Mouse (Mus musculus) gastrocnemius, postnatal 14 days (tissue): ENCODE data around the gene Jup. TPM values are rescaled to one million over a fixed set of nuclear protein-coding genes. Genes with fewer than 3 reads are reported as not detected.

Source experiments
- DNase-seq: peaks from one replicate; pipeline ENCODE4 v3.0.0; 2021; ENCODE audit warnings: mixed read lengths
- intact Hi-C: fragments of 180-260 bp; cut with DNase I; formaldehyde crosslinking; loops from one replicate; pipeline ENCODE4 v1.15.1; 2025; ENCODE audit warnings: low total_unique reads
- total RNA-seq, 2 experiments: library from RNA; stranded (reverse); gene quantifications; 2 replicates each; pipeline ENCODE4 v1.2.3; 2021

The Jup gene
- total RNA-seq, 2 experiments from 2014 or later: 88.5 to 89.4 TPM

DNA sequence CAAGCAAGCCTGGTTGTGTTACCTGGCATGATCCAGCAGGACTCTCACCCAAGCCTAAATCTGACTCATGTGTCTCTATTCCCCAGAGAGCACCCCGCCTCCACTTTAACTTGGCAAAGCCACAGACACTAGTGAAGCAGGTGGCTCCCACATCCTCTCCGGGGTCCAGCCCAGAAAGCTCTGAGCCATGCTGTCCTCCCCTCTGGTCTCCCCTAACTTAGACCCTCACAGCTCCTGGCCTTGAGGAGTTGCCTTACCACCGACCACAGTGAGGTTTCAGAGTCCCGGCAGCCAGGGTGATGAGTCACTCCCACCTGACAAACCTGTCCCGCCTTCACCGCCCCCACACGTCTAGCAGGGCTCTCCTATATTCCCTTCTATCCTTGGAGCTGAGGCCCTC lies 3.8 kb downstream of the Jup start:
- peak; percentile 42 for DNase-seq
- intact Hi-C loops: no loop called here

GRCm38 (mm10) chr11:100392958-100393357 lies 4.6 kb downstream of the Jup start:
- no peak for DNase-seq
- intact Hi-C loops: no loop called here

DNA sequence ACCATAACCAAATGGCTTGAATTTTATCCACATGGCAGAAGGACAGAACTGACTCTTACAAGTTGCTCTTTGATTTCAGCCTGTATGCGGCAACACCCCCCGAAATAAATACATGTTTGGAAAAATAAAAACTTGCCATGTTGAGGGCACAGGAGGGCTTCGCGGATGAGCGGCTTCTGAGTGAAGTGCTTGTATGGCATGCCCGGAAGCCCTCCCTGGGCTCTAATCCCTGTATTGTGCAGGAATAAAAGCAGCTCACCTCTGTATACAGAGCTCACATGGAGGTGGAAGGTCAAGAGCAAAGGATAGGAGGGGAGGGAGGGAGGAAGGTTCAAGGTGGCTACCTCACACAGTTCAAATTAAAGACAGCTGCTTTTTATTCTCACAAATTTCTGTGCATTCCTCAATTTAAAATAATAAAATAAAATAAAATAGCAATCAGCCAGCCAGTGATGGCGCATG lies 5.6 kb downstream of the Jup start:
- DNase-seq: no peak
- intact Hi-C loops: no loop called here

GRCm38 (mm10) chr11:100391081-100391883 lies 6.3 kb downstream of the Jup start:
- intact Hi-C loops: no loop called here
- DNase-seq: peak; percentile 86

DNA sequence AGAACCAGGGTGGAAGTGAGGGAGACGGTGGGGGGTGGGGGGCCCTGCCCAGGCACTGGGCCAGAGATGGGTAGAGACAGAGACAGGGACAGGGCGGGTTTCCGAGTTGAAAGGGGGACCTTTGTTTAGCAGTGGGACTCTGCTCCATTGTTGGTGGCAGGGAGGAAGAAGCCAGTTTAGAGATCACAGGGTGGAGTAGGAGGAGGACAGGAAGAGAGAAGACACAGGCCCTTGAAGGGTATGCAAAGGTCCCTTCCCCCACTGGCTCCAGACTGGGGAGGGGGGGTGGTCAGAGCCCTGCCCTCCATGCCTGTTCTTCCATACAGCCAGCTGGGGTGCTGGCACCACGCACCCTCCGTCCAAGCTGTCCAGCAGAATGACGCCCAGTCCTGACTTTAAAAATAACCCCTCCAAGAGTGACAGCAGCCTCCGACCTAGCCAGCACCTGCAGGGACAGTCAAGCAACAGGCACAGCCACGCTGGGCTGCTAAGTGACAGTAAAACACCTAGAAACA lies 7.6 kb downstream of the Jup start:
- peak; percentile 70 for DNase-seq
- intact Hi-C loops: no loop called here

- intact Hi-C loops: no loop called here
- peak; percentile 75 for DNase-seq
Observed at GRCm38 (mm10) chr11:100388588-100388987, 9.0 kb downstream of the Jup start.

GRCm38 (mm10) chr11:100387589-100388375 lies 9.8 kb downstream of the Jup start:
- intact Hi-C loops: no loop called here
- DNase-seq: peak; percentile 71

DNA sequence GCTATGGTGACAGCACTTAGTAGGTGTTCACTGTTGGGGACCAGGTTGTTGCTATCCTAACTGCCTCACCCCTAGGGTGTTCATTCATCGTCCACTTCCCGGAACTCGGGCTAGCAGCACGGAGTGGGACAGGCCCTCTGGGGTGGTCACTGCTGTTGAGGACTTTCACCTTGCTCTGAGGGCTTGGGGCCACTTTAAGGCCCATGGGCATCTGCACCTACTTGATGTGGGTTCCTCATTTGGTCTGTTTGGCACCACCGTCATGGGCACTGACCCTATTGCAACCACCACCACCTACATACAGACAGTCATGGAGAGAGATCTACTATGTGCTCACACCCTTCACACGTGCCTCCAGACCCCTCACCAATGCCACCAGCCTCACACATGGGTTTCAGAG lies 10.5 kb downstream of the Jup start:
- intact Hi-C loops: no loop called here
- no peak for DNase-seq

DNA sequence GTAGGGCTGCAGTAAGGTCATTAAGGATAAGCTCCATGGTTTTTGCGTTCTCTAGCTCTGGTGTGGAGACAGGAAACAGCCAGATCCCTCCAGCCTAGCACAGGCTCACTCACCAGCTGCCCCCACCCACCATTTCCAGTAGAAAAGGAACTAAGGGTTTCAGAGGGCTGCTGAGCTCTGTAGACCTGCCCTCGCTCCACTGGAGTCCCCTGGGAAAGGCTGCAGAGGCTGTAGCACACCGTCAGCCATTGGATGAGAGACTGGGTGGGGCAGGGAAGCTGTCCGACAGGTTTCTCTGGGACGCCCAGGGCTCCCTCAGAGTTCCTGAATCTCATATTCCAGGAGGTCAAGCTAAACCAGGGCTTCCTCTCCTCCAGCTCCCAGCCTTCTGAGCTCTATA lies 11.0 kb downstream of the Jup start:
- DNase-seq: no peak
- intact Hi-C loops: no loop called here

- DNase-seq: no peak
- intact Hi-C loops: no loop called here
Observed at GRCm38 (mm10) chr11:100385016-100385415, 12.5 kb downstream of the Jup start.

- DNase-seq: no peak
- intact Hi-C loops: no loop called here
Observed at GRCm38 (mm10) chr11:100382682-100383081, 14.9 kb downstream of the Jup start.

DNA sequence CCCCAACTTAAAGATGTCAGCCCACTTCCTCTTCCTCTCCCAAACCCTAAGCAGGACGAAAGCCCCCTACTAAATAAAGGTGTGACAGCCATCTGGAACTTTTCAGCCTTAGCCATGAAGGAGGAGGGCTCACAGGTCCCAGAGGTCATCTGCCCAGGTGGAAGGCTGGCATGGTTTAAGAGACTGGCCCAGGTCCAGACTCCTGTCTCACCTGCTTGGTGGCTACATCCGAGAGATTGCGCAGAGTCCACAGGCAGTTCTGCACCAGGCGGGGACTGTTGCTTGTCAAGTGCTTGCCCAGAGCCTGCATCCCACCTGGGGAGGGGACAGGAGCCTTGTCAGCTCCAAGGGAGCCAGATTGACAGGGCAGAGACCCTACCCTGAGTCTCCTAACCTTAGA lies 18.3 kb downstream of the Jup start:
- intact Hi-C loops: no loop called here
- DNase-seq: no peak

GRCm38 (mm10) chr11:100378446-100378845 lies 19.1 kb downstream of the Jup start:
- intact Hi-C loops: no loop called here

GRCm38 (mm10) chr11:100377989-100378388 lies 19.6 kb downstream of the Jup start:
- intact Hi-C loops: no loop called here
- DNase-seq: no peak

More at GRCm38 (mm10) chr11:100378446-100378845, 19.1 kb downstream of the Jup start:
- DNase-seq: no peak

GRCm38 (mm10) chr11:100376746-100377389 lies 20.7 kb downstream of the Jup start:
- no peak for DNase-seq
- intact Hi-C loops: no loop called here

GRCm38 (mm10) chr11:100376005-100376404 lies 21.6 kb downstream of the Jup start:
- intact Hi-C loops: no loop called here
- DNase-seq: no peak

- intact Hi-C loops: no loop called here
- no peak for DNase-seq
Observed at GRCm38 (mm10) chr11:100375127-100375526, 22.4 kb downstream of the Jup start.

DNA sequence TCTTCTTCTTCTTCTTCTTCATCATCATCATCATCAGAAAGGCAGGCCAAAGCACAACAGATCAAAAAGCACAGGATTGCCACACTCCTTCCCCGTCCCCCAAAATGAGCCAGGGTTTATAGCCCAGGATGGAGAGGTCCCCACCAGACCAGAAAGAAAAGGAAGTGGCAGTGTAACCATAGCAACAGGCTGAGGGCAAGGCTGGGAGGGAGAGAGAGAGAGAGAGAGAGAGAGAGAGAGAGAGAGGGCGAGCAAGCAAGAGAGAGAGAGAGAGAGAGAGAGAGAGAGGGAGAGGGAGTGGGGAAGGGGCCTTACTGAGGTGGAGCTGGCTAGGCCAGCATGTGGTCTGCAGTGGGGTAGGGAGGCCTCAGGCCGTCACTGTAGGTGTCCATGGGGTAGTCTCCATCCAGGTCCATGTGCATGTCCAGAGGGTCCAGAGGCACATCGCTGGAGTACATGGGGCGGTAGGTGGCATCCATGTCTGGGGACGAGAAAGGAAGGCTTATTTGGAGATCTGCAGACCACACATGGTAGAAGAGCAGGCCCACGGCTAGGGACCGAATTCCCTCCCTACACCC lies 25.5 kb downstream of the Jup start:
- no peak for DNase-seq
- intact Hi-C loops: no loop called here

DNA sequence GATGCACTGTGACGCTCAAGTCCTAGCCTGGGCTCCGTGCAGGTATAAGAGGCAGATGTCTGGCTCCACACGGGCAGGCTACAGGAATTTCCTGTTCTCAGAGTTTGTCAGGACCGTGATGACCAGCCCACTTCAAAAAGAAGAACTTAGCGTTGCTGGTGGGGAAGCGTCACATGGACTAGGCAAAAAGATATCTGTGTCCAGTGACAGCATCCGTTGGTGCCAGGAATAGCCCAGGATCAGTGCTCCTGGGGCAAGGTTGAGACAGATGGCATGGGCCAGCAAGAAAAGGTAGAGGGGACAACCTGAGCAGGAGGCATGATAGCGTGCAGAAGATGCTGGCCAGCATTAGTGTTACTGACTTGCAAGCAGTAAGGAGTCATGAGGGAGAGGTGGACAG lies 27.7 kb downstream of the Jup start:
- no peak for DNase-seq
- intact Hi-C loops: loop anchor here (5.0 kb wide), 1 partner anchor 102 kb away; the partner anchor contains the start of gene Klhl11

DNA sequence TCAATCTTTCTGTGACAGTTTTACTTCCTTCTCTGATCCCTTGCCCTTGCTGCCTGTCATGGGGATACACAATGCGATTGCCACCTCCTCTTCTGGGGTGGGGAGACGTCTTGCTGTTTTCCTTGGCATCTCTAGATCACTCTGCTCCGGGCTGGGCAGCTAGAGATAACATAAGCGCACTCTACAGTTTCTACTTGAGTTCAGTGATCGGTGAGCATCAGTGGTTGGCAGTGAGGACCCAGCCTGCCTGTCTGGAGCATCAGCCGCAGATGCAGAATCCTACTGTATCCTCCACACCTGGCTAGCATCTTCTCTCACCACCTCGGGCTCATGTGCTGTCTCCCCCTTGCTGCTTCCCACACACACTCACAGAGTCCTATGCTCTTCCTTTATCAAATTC lies 28.4 kb downstream of the Jup start:
- no peak for DNase-seq
- intact Hi-C loops: loop anchor here (5.0 kb wide), 1 partner anchor 103 kb away; the partner anchor contains the start of gene Klhl11
